Mouse (Mus musculus) kidney, postnatal 0 days (tissue): ENCODE results near the gene Selenon. TPM values are rescaled to one million over a fixed set of nuclear protein-coding genes. Genes with fewer than 3 reads are reported as not detected.

Experiments
- ATAC-seq: fragments of 200-750 bp; cut with Nextera tagmentation; replicated peaks from 2 replicates; pipeline ENCODE4 v1.8.0; 2017; ENCODE audit warnings: low read depth, moderate number of reproducible peaks, moderate TSS enrichment, moderate library complexity; ENCODE audit not compliant: low FRiP score
- DNase-seq: peaks from one replicate; pipeline ENCODE4 v3.0.0-alpha.2; 2016; ENCODE audit warnings: low spot score
- H3K27ac ChIP-seq: fragments of 300-500 bp; sonication (generic); 2 replicates; pipeline ENCODE4 v1.5.1; 2014; ENCODE audit warnings: mild to moderate bottlenecking
- H3K27me3 ChIP-seq: fragments of 300-500 bp; sonication (generic); 2 replicates; pipeline ENCODE4 v1.6.1; 2014; ENCODE audit warnings: low read length, mixed read lengths; ENCODE audit not compliant: insufficient read depth
- H3K36me3 ChIP-seq: fragments of 300-500 bp; sonication (generic); 2 replicates; pipeline ENCODE4 v1.6.1; 2014; ENCODE audit warnings: low read length, mixed read lengths; ENCODE audit not compliant: insufficient read depth
- H3K4me1 ChIP-seq: fragments of 300-500 bp; sonication (generic); replicated peaks from 2 replicates; pipeline ENCODE4 v1.6.1; 2014; ENCODE audit warnings: antibody characterized with exemption, low read length, mixed read lengths; ENCODE audit not compliant: insufficient read depth
- H3K4me2 ChIP-seq: fragments of 300-500 bp; sonication (generic); 2 replicates; pipeline ENCODE4 v1.6.1; 2014; ENCODE audit warnings: mild to moderate bottlenecking, low read length, moderate library complexity, mixed read lengths
- H3K4me3 ChIP-seq: fragments of 300-500 bp; sonication (generic); replicated peaks from 2 replicates; pipeline ENCODE4 v1.5.1; 2014; ENCODE audit warnings: low read depth, low read length
- H3K9ac ChIP-seq: fragments of 300-500 bp; sonication (generic); 2 replicates; pipeline ENCODE4 v1.6.1; 2014; ENCODE audit warnings: low read depth, low read length
- H3K9me3 ChIP-seq: fragments of 300-500 bp; sonication (generic); replicated peaks from 2 replicates; pipeline ENCODE4 v1.6.1; 2016; ENCODE audit warnings: low read length, inconsistent platforms, mixed read lengths
- CTCF ChIP-seq: IDR thresholded peaks from 2 replicates; pipeline ENCODE4 v1.5.1; 2016; ENCODE audit warnings: antibody characterized with exemption, low read depth, mild to moderate bottlenecking, moderate library complexity
- WGBS: fragments of 180-500 bp; shearing (Covaris S2); extraction: QIAGEN DNeasy Blood & Tissue Kit; methylation state at CpG from one replicate; pipeline ENCODE4 v1.1.7; 2014; 5-methylcytosine and 5-hydroxymethylcytosine counted together
- polyA plus RNA-seq: library from polyadenylated mRNA; unstranded; fragments of >200 nt; fragmentation: Nextera tagmentation; extraction: Ambion mirVana; gene quantifications from 2 replicates; pipeline ENCODE4 v1.2.1, GENCODE M21; 2015

Gene Selenon
- polyA plus RNA-seq, 1 experiment from 2014 or later, result 27.9 TPM

GRCm38 (mm10) chr4:134588287-134588686 lies 36.3 kb upstream of the Selenon start:
- WGBS, result 85% methylated on average over 9 of the region's 9 CpGs
- no peak for TF ChIP-seq CTCF
- no peak for ATAC-seq

DNA sequence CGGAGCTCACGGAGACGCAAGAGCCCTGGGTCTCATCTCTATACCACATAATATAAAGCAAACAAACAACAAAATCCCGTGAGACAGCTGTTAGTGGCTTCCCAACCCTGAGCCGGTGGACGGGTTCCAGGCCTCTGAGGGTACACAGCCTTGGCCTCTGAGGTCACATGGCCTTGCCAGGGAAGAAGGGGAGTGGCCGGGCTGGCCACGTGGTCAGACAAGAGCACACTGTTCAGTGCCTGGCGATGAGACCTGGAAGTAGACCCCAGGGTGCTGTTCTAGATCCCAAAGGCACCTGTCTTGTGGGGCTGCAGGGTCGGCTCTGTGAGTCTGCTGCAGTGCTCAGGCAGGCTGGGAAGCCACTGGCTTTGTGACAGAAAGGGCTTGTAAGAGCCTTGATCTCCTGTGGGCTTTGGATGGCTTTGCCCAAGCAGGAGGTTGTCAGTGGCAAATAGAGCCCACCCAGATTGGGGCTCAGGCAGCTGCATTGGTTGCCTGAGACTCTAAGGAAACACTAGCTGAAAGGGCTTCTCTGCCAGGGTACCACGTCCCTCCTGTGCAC lies 35.8 kb upstream of the Selenon start:
- no peak overlapping the region for H3K27ac ChIP-seq
- DNase-seq, result no peak
- no peak overlapping the region for H3K4me2 ChIP-seq
- no peak overlapping the region for H3K9ac ChIP-seq
- no peak overlapping the region for H3K4me3 ChIP-seq
- WGBS, result 64% methylated on average over 11 of the region's 11 CpGs
- 0 out of 2 replicates have a peak, but pooled peaks cover 1% of the 10 kb centered on the region for H3K36me3 ChIP-seq
- no peak for TF ChIP-seq CTCF
- ATAC-seq, result no peak
- peaks cover 11% of the 10 kb centered on the region; the same call in 1 of the 2 replicates for H3K4me1 ChIP-seq
- no peaks in the 10 kb centered on the region for H3K27me3 ChIP-seq
- no peaks in the 10 kb centered on the region for H3K9me3 ChIP-seq

More at GRCm38 (mm10) chr4:134588287-134588686, 36.3 kb upstream of the Selenon start:
- no peak overlapping the region for H3K27ac ChIP-seq
- no peaks in the 10 kb centered on the region for H3K27me3 ChIP-seq
- no peak overlapping the region for H3K4me2 ChIP-seq
- H3K4me3 ChIP-seq, result no peak overlapping the region
- DNase-seq, result no peak
- H3K9me3 ChIP-seq, result no peaks in the 10 kb centered on the region
- H3K36me3 ChIP-seq, result 0 out of 2 replicates have a peak, but pooled peaks cover 2% of the 10 kb centered on the region
- no peak overlapping the region for H3K9ac ChIP-seq
- peaks cover 11% of the 10 kb centered on the region; the same call in 1 of the 2 replicates for H3K4me1 ChIP-seq

DNA sequence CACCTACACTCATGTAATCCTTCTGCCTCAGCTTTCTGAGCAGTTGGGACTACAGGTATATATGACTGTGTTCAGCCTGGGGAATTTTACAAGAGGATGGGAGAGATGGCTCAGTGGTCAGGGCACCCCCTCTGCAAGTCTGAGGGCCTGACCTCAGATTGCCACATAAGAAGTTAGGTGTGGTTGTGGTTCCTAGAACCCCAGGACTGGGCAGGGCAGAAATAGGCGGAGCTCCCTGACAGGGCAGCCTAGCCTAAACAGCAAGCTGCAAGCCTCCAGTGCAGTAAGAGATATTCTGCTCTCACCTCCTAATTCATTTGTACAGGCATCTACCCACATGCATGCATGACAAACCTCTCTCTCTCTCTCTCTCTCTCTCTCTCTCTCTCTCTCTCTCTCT lies 34.7 kb upstream of the Selenon start:
- Histone ChIP-seq H3K4me3 (no peak overlapping the region), H3K9ac (no peak overlapping the region), H3K27me3 (no peaks in the 10 kb centered on the region), H3K27ac (no peak overlapping the region), H3K4me1 (0 out of 2 replicates have a peak, but pooled peaks cover 5% of the 10 kb centered on the region), H3K36me3 (no peaks in the 10 kb centered on the region), H3K4me2 (no peak overlapping the region), H3K9me3 (no peaks in the 10 kb centered on the region)
- ATAC-seq, result no peak
- DNase-seq, result no peak
- 94% methylated on average over 1 of the region's 1 CpGs for WGBS
- TF ChIP-seq CTCF, result no peak

- Histone ChIP-seq H3K9ac (no peak overlapping the region), H3K4me2 (no peak overlapping the region), H3K4me1 (0 out of 2 replicates have a peak, but pooled peaks cover 1% of the 10 kb centered on the region), H3K9me3 (no peaks in the 10 kb centered on the region), H3K36me3 (no peaks in the 10 kb centered on the region), H3K27ac (no peak overlapping the region), H3K4me3 (no peak overlapping the region), H3K27me3 (no peaks in the 10 kb centered on the region)
- ATAC-seq (no peak), DNase-seq (no peak)
- no peak for TF ChIP-seq CTCF
- 80% methylated on average over 7 of the region's 7 CpGs for WGBS
These were observed 34.2 kb upstream of the Selenon start for GRCm38 (mm10) chr4:134586126-134586525.

GRCm38 (mm10) chr4:134583513-134583912 lies 31.5 kb upstream of the Selenon start:
- Histone ChIP-seq H3K27me3 (no peaks in the 10 kb centered on the region), H3K36me3 (no peaks in the 10 kb centered on the region), H3K9ac (no peak overlapping the region), H3K4me1 (peaks cover 12% of the 10 kb centered on the region; the same call in 1 of the 2 replicates), H3K4me3 (no peak overlapping the region), H3K27ac (no peak overlapping the region), H3K9me3 (no peaks in the 10 kb centered on the region), H3K4me2 (no peak overlapping the region)
- peak; percentile 70 for TF ChIP-seq CTCF
- WGBS, result 47% methylated on average over 3 of the region's 3 CpGs
- DNase-seq, result peak; percentile 27
- ATAC-seq, result no peak

- Histone ChIP-seq H3K9ac (no peak overlapping the region), H3K36me3 (no peaks in the 10 kb centered on the region), H3K27me3 (no peaks in the 10 kb centered on the region), H3K27ac (no peak overlapping the region), H3K4me1 (peaks cover 12% of the 10 kb centered on the region; the same call in 1 of the 2 replicates), H3K4me2 (no peak overlapping the region), H3K9me3 (no peaks in the 10 kb centered on the region), H3K4me3 (no peak overlapping the region)
- DNase-seq (no peak), ATAC-seq (no peak)
- TF ChIP-seq CTCF, result no peak
- 57% methylated on average over 8 of the region's 8 CpGs for WGBS
These were observed 29.4 kb upstream of the Selenon start for GRCm38 (mm10) chr4:134581365-134581764.
